Mouse (Mus musculus) left cerebral cortex, postnatal 4 days (tissue): ENCODE measurements at regions not wholly inside any gene's neighbourhood (a gene's known extent, or its start where the extent isn't known, plus 50 kb on each side); places are given as distances from the start of the nearest gene placed in this dataset.

Experiments
- DNase-seq: peaks from one replicate; pipeline ENCODE4 v3.0.0-alpha.2; 2022
- intact Hi-C: fragments of 180-260 bp; cut with DNase I; formaldehyde crosslinking; loops from one replicate; pipeline ENCODE4 v1.15.1; 2025

- intact Hi-C loops = no loop called here
These were observed 208.0 kb upstream of the Ccdc122 start for GRCm38 (mm10) chr14:76828453-76829160.

GRCm38 (mm10) chr14:76824066-76824465 lies 212.5 kb upstream of the Ccdc122 start:
- intact Hi-C loops = no loop called here
- no peak for DNase-seq

More at GRCm38 (mm10) chr14:76828453-76829160, 208.0 kb upstream of the Ccdc122 start:
- no peak for DNase-seq

- peak; percentile 39 for DNase-seq
- intact Hi-C loops = no loop called here
These were observed 213.7 kb upstream of the Ccdc122 start for GRCm38 (mm10) chr14:76822766-76823325.

- no peak for DNase-seq
- intact Hi-C loops = no loop called here
These were observed 214.7 kb upstream of the Ccdc122 start for GRCm38 (mm10) chr14:76821892-76822291.

- intact Hi-C loops = no loop called here
- DNase-seq = no peak
These were observed 215.1 kb upstream of the Ccdc122 start for GRCm38 (mm10) chr14:76821484-76821883.

- intact Hi-C loops = no loop called here
- no peak for DNase-seq
These were observed 215.6 kb upstream of the Ccdc122 start for GRCm38 (mm10) chr14:76820989-76821388.

GRCm38 (mm10) chr14:76819690-76820089 lies 216.9 kb upstream of the Ccdc122 start:
- intact Hi-C loops = no loop called here

GRCm38 (mm10) chr14:76818256-76819010 lies 218.1 kb upstream of the Ccdc122 start:
- no peak for DNase-seq
- intact Hi-C loops = no loop called here

More at GRCm38 (mm10) chr14:76819690-76820089, 216.9 kb upstream of the Ccdc122 start:
- peak; percentile 65 for DNase-seq

- DNase-seq = no peak
- intact Hi-C loops = no loop called here
These were observed 219.3 kb upstream of the Ccdc122 start for GRCm38 (mm10) chr14:76817189-76817772.

- DNase-seq = no peak
- intact Hi-C loops = no loop called here
These were observed 219.9 kb upstream of the Ccdc122 start for GRCm38 (mm10) chr14:76816666-76817065.

- intact Hi-C loops = no loop called here
- DNase-seq = no peak
These were observed 224.3 kb upstream of the Ccdc122 start for GRCm38 (mm10) chr14:76812155-76812875.

- intact Hi-C loops = no loop called here
- no peak for DNase-seq
These were observed 225.6 kb upstream of the Ccdc122 start for GRCm38 (mm10) chr14:76810697-76811589.

GRCm38 (mm10) chr14:76810041-76810440 lies 226.5 kb upstream of the Ccdc122 start:
- DNase-seq = no peak
- intact Hi-C loops = no loop called here

GRCm38 (mm10) chr14:76809411-76809810 lies 227.2 kb upstream of the Ccdc122 start:
- no peak for DNase-seq
- intact Hi-C loops = no loop called here

GRCm38 (mm10) chr14:76805151-76805785 lies 231.3 kb upstream of the Ccdc122 start:
- intact Hi-C loops = no loop called here
- no peak for DNase-seq

- intact Hi-C loops = no loop called here
- no peak for DNase-seq
These were observed 232.0 kb upstream of the Ccdc122 start for GRCm38 (mm10) chr14:76804447-76805150.

- intact Hi-C loops = no loop called here
- DNase-seq = no peak
These were observed 236.4 kb upstream of the Ccdc122 start for GRCm38 (mm10) chr14:76800181-76800580.

- intact Hi-C loops = loop anchor here (10.0 kb wide), 1 partner anchor 205 kb away; no protein-coding TSS in a partner anchor
- DNase-seq = no peak
These were observed 236.8 kb upstream of the Ccdc122 start for GRCm38 (mm10) chr14:76799741-76800140.
